ENCODE assay signal across 8 mouse cellular contexts in the genomic region with DNA sequence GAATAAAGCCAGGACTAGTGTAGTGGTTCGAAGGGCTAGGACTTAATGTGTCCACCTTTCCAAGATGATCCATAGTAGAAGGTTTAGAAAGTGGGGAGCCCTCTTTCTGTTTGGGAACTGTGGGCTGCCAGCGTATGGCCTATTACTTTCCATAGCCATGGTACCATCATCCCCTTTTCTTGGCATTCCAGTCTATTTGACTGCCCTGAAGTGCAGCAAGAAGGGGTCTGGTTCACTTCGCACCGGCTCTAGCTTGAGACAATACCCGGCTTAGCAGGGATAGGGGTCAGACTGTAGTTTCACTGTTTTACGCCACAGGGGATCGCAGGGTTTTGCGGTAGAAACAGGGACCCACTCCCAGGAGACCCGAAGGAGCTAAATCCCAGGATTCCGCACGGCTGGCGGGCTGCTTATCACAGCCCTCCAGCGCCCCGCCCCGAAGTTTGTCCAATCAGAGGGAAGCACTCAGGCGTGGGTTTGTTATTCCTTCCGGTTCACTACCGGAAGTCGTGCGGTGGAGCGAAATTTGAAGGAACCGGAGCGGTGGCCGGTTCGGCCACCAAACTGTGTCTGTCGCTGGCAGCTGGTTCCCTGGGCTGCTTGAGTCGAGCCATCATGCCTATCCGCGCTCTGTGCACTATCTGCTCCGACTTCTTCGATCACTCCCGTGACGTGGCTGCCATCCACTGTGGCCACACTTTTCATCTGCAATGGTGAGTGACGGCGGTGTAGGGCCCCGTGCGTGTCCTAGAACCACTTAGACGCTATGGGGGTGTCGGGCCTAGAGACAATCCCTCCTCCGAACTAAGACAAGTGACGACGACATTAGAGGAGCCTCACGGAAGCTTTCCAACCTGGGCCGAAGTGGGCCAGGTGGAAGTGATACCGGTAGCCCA. TPM values are rescaled to one million over a fixed set of nuclear protein-coding genes. Genes with fewer than 3 reads are reported as not detected.
DNase-seq lines count a peak whose midpoint lies in the region; ATAC-seq and TF ChIP-seq lines count a peak whose summit lies in the region.

No protein-coding gene starts in this region.

- TF ChIP-seq EP300 in heart, adult 2 months (IDR thresholded peaks at IDR 0.05; ENCODE audit: insufficient read depth, low read depth, low read length) = 0 out of 2 replicates have a peak, but pooled peaks have one; percentile 13

- no peak for TF ChIP-seq CTCF in heart, adult 2 months (IDR thresholded peaks at IDR 0.05)
- no peak for TF ChIP-seq CTCF in kidney, adult 2 months (conservative IDR thresholded peaks at IDR 0.05; ENCODE audit: insufficient read depth, insufficient read length, low read depth, low read length)
- no peak for TF ChIP-seq CTCF in small intestine, adult 2 months (IDR thresholded peaks at IDR 0.05; ENCODE audit: extremely low read depth, insufficient read length, insufficient replicate concordance, low read depth, low read length)

- 0 out of 2 replicates have a peak, but pooled peaks cover under 1% of the 10 kb centered on the region for H3K36me3 ChIP-seq in embryonic facial prominence, embryonic 13.5 days
- H3K36me3 ChIP-seq in heart, adult 2 months (ENCODE audit: control insufficient read depth, insufficient read depth, low read length) = no peaks in the 10 kb centered on the region
- H3K36me3 ChIP-seq in kidney, adult 2 months (ENCODE audit: control insufficient read depth, insufficient read depth, low read length) = no peaks in the 10 kb centered on the region
- no peaks in the 10 kb centered on the region for H3K36me3 ChIP-seq in limb, embryonic 11.5 days (ENCODE audit: control insufficient read depth, insufficient read depth, low read length)
- H3K36me3 ChIP-seq in midbrain, embryonic 13.5 days = no peaks in the 10 kb centered on the region
- H3K36me3 ChIP-seq in small intestine, adult 2 months (ENCODE audit: control insufficient read depth, insufficient read depth, low read length) = no peaks in the 10 kb centered on the region

- TF ChIP-seq POLR2A in heart, adult 2 months (IDR thresholded peaks at IDR 0.05; ENCODE audit: insufficient read depth, low read depth, low read length) = peak; percentile 92
- peak; percentile 26 for TF ChIP-seq POLR2A in kidney, adult 2 months (IDR thresholded peaks at IDR 0.05; ENCODE audit: low read depth, low read length)
- peak; percentile 56; the same call in 1 of the 2 replicates for TF ChIP-seq POLR2A in small intestine, adult 2 months (IDR thresholded peaks at IDR 0.05; ENCODE audit: low read depth, low read length)

- peak overlapping the region; percentile 79 for H3K9ac ChIP-seq in embryonic facial prominence, embryonic 13.5 days
- H3K9ac ChIP-seq in heart, adult 2 months (ENCODE audit: low read depth, low read length) = peak overlapping the region; percentile 89
- H3K9ac ChIP-seq in limb, embryonic 11.5 days (ENCODE audit: low read length) = peak overlapping the region; percentile 66
- H3K9ac ChIP-seq in midbrain, embryonic 13.5 days (replicated peaks) = peak overlapping the region; percentile 73

- peak overlapping the region; percentile 78 for H3K27ac ChIP-seq in embryonic facial prominence, embryonic 13.5 days
- peak overlapping the region; percentile 92 for H3K27ac ChIP-seq in heart, adult 2 months
- peak overlapping the region; percentile 48; the same call in 1 of the 2 replicates for H3K27ac ChIP-seq in kidney, adult 2 months (ENCODE audit: insufficient read depth, low read depth, low read length)
- H3K27ac ChIP-seq in limb, embryonic 11.5 days (replicated peaks; ENCODE audit: low read depth, low read length) = 0 out of 2 replicates have a peak overlapping the region, but pooled peaks have one; percentile 30
- H3K27ac ChIP-seq in midbrain, embryonic 13.5 days = peak overlapping the region; percentile 85
- no peak overlapping the region for H3K27ac ChIP-seq in small intestine, adult 2 months (ENCODE audit: insufficient read depth, low read depth, low read length)

- peak overlapping the region; percentile 84 for H3K4me2 ChIP-seq in embryonic facial prominence, embryonic 13.5 days
- H3K4me2 ChIP-seq in limb, embryonic 11.5 days (ENCODE audit: low read depth, severe bottlenecking) = peak overlapping the region; percentile 72
- H3K4me2 ChIP-seq in midbrain, embryonic 13.5 days (replicated peaks) = peak overlapping the region; percentile 86

- peak overlapping the region; percentile 58 for H3K4me3 ChIP-seq in embryonic facial prominence, embryonic 13.5 days
- peak overlapping the region; percentile 62 for H3K4me3 ChIP-seq in heart, adult 2 months
- H3K4me3 ChIP-seq in kidney, adult 2 months (ENCODE audit: insufficient read depth, low read depth, low read length) = peak overlapping the region; percentile 76
- peak overlapping the region; percentile 77 for H3K4me3 ChIP-seq in limb, embryonic 11.5 days (ENCODE audit: low read depth, low read length)
- H3K4me3 ChIP-seq in midbrain, embryonic 13.5 days (replicated peaks) = peak overlapping the region; percentile 64
- peak overlapping the region; percentile 75 for H3K4me3 ChIP-seq in small intestine, adult 2 months (ENCODE audit: low read depth, low read length)

- H3K4me1 ChIP-seq in embryonic facial prominence, embryonic 13.5 days = peaks cover 15% of the 10 kb centered on the region
- peaks cover 2% of the 10 kb centered on the region; the same call in 1 of the 2 replicates for H3K4me1 ChIP-seq in heart, adult 2 months (ENCODE audit: control insufficient read depth, insufficient read depth, low read length)
- H3K4me1 ChIP-seq in kidney, adult 2 months (ENCODE audit: control insufficient read depth, insufficient read depth, low read length) = no peaks in the 10 kb centered on the region
- peaks cover 2% of the 10 kb centered on the region; the same call in 1 of the 2 replicates for H3K4me1 ChIP-seq in limb, embryonic 11.5 days (ENCODE audit: control insufficient read depth, insufficient read depth, low read length)
- H3K4me1 ChIP-seq in midbrain, embryonic 13.5 days (replicated peaks) = peaks cover 16% of the 10 kb centered on the region
- H3K4me1 ChIP-seq in small intestine, adult 2 months (ENCODE audit: control insufficient read depth, insufficient read depth, insufficient read length, low read length) = no peaks in the 10 kb centered on the region; the same call in 1 of the 2 replicates

- no peaks in the 10 kb centered on the region for H3K79me2 ChIP-seq in heart, adult 2 months (replicated peaks; ENCODE audit: control insufficient read depth, insufficient read depth, low read length)

- WGBS in embryonic facial prominence, embryonic 13.5 days = 14% methylated on average over 45 of the region's 45 CpGs
- WGBS in heart, adult 2 months = 14% methylated on average over 45 of the region's 45 CpGs
- WGBS in kidney, adult 2 months = 10% methylated on average over 45 of the region's 45 CpGs
- WGBS in limb, embryonic 11.5 days = 17% methylated on average over 45 of the region's 45 CpGs
- WGBS in midbrain, embryonic 13.5 days = 14% methylated on average over 45 of the region's 45 CpGs
- WGBS in small intestine, adult 2 months = 21% methylated on average over 45 of the region's 45 CpGs

- H3K9me3 ChIP-seq in embryonic facial prominence, embryonic 13.5 days = no peaks in the 10 kb centered on the region
- no peaks in the 10 kb centered on the region for H3K9me3 ChIP-seq in limb, embryonic 11.5 days (ENCODE audit: control insufficient read depth, low read length)
- H3K9me3 ChIP-seq in midbrain, embryonic 13.5 days = no peaks in the 10 kb centered on the region

- no peaks in the 10 kb centered on the region for H3K27me3 ChIP-seq in embryonic facial prominence, embryonic 13.5 days
- H3K27me3 ChIP-seq in heart, adult 2 months (ENCODE audit: control insufficient read depth, insufficient read depth, low read length) = no peaks in the 10 kb centered on the region
- no peaks in the 10 kb centered on the region for H3K27me3 ChIP-seq in kidney, adult 2 months (replicated peaks; ENCODE audit: control insufficient read depth, insufficient read depth, low read length)
- H3K27me3 ChIP-seq in limb, embryonic 11.5 days (ENCODE audit: control insufficient read depth, insufficient read depth, low read length) = no peaks in the 10 kb centered on the region
- H3K27me3 ChIP-seq in midbrain, embryonic 13.5 days = no peaks in the 10 kb centered on the region
- no peaks in the 10 kb centered on the region for H3K27me3 ChIP-seq in small intestine, adult 2 months (ENCODE audit: control insufficient read depth, insufficient read depth, low read length)

- intact Hi-C loops in heart, adult 2 months (cut with DNase I) = no loop called here

- ATAC-seq in embryonic facial prominence, embryonic 13.5 days (ENCODE audit: insufficient number of reproducible peaks, insufficient read depth, low FRiP score, low TSS enrichment, low read depth) = peak; percentile 89
- peak; percentile 78; the same call in 1 of the 2 replicates for ATAC-seq in limb, embryonic 11.5 days (ENCODE audit: insufficient number of reproducible peaks, low FRiP score, low TSS enrichment, low read depth)
- ATAC-seq in midbrain, embryonic 13.5 days = peak; percentile 97

- DNase-seq in 3T3-L1 (ENCODE audit: low read depth, low spot score) = peak; percentile 95
- peak; percentile 82 to 87 for DNase-seq in adrenal gland, postnatal 4 days (ENCODE audit: low spot score in 2 of 2)
- DNase-seq in heart, adult 2 months = peak; percentile 92 to 93
- DNase-seq in kidney, adult 2 months = peak; percentile 96
- DNase-seq in limb, embryonic 11.5 days (ENCODE audit: low spot score) = peak; percentile 91

RNA-seq across cellular contexts. Expression of a gene that starts 0.8 kb away (rescaled TPM):
- total RNA-seq in adrenal gland, postnatal 4 days (2021) = 10 to 100 TPM; 14.4 to 16.3 TPM
- 23.8 and 29.0 TPM in 2 replicates for polyA plus RNA-seq in embryonic facial prominence, embryonic 13.5 days (2015; fragmentation: Nextera tagmentation; extraction: Ambion mirVana)
- total RNA-seq in heart, adult 2 months (2021) = 1 to 10 TPM in 1 of 2 experiments, under 1 TPM in 1; 0.70 to 1.2 TPM
- polyA plus RNA-seq in heart, adult 2 months (2012; rRNA removed) = 0.20 and 0.37 TPM in 2 replicates
- polyA plus RNA-seq in kidney, adult 2 months (2012; rRNA removed) = 0.26 and 0.28 TPM in 2 replicates
- polyA plus RNA-seq in limb, embryonic 11.5 days (2014; fragmentation: Nextera tagmentation; extraction: Ambion mirVana) = 40.4 and 41.4 TPM in 2 replicates
- polyA plus RNA-seq in midbrain, embryonic 13.5 days (2015; fragmentation: Nextera tagmentation; extraction: Ambion mirVana) = 15.0 and 15.1 TPM in 2 replicates
- 0.74 and 1.5 TPM in 2 replicates for polyA plus RNA-seq in small intestine, adult 2 months (2012; rRNA removed)

RNA-seq across cellular contexts. Expression of a gene that starts 15.2 kb away (rescaled TPM):
- total RNA-seq in adrenal gland, postnatal 4 days (2021) = 1 to 10 TPM; 3.5 to 4.0 TPM
- 9.1 and 9.7 TPM in 2 replicates for polyA plus RNA-seq in embryonic facial prominence, embryonic 13.5 days (2015; fragmentation: Nextera tagmentation; extraction: Ambion mirVana)
- total RNA-seq in heart, adult 2 months (2021) = not detected
- 0.02 and 0.06 TPM in 2 replicates for polyA plus RNA-seq in heart, adult 2 months (2012; rRNA removed)
- not detected in 2 replicates for polyA plus RNA-seq in kidney, adult 2 months (2012; rRNA removed)
- polyA plus RNA-seq in limb, embryonic 11.5 days (2014; fragmentation: Nextera tagmentation; extraction: Ambion mirVana) = 4.4 and 4.6 TPM in 2 replicates
- 18.9 and 19.9 TPM in 2 replicates for polyA plus RNA-seq in midbrain, embryonic 13.5 days (2015; fragmentation: Nextera tagmentation; extraction: Ambion mirVana)
- 0.35 TPM in 1 of 2 replicates, not detected in the other for polyA plus RNA-seq in small intestine, adult 2 months (2012; rRNA removed)

RNA-seq across cellular contexts. Expression of a gene that starts 22.4 kb away (rescaled TPM):
- total RNA-seq in adrenal gland, postnatal 4 days (2021) = not detected
- polyA plus RNA-seq in embryonic facial prominence, embryonic 13.5 days (2015; fragmentation: Nextera tagmentation; extraction: Ambion mirVana) = not detected in 2 replicates
- not detected for total RNA-seq in heart, adult 2 months (2021)
- 0.09 and 0.14 TPM in 2 replicates for polyA plus RNA-seq in heart, adult 2 months (2012; rRNA removed)
- polyA plus RNA-seq in kidney, adult 2 months (2012; rRNA removed) = 0.05 and 0.11 TPM in 2 replicates
- polyA plus RNA-seq in limb, embryonic 11.5 days (2014; fragmentation: Nextera tagmentation; extraction: Ambion mirVana) = not detected in 2 replicates
- not detected in 2 replicates for polyA plus RNA-seq in midbrain, embryonic 13.5 days (2015; fragmentation: Nextera tagmentation; extraction: Ambion mirVana)
- not detected in 2 replicates for polyA plus RNA-seq in small intestine, adult 2 months (2012; rRNA removed)

RNA-seq across cellular contexts. Expression of a gene that starts 24.6 kb away (rescaled TPM):
- total RNA-seq in adrenal gland, postnatal 4 days (2021) = 10 to 100 TPM; 21.8 to 32.0 TPM
- 25.7 and 28.1 TPM in 2 replicates for polyA plus RNA-seq in embryonic facial prominence, embryonic 13.5 days (2015; fragmentation: Nextera tagmentation; extraction: Ambion mirVana)
- 10 to 100 TPM; 13.4 to 15.7 TPM for total RNA-seq in heart, adult 2 months (2021)
- 53.2 and 59.0 TPM in 2 replicates for polyA plus RNA-seq in heart, adult 2 months (2012; rRNA removed)
- 42.4 and 43.0 TPM in 2 replicates for polyA plus RNA-seq in kidney, adult 2 months (2012; rRNA removed)
- 20.1 and 23.4 TPM in 2 replicates for polyA plus RNA-seq in limb, embryonic 11.5 days (2014; fragmentation: Nextera tagmentation; extraction: Ambion mirVana)
- polyA plus RNA-seq in midbrain, embryonic 13.5 days (2015; fragmentation: Nextera tagmentation; extraction: Ambion mirVana) = 3.5 and 4.7 TPM in 2 replicates
- 67.0 and 131 TPM in 2 replicates for polyA plus RNA-seq in small intestine, adult 2 months (2012; rRNA removed)

RNA-seq across cellular contexts. Expression of a gene that starts 32.1 kb away (rescaled TPM):
- 1 to 10 TPM; 1.1 to 1.4 TPM for total RNA-seq in adrenal gland, postnatal 4 days (2021)
- polyA plus RNA-seq in embryonic facial prominence, embryonic 13.5 days (2015; fragmentation: Nextera tagmentation; extraction: Ambion mirVana) = 7.2 and 9.9 TPM in 2 replicates
- total RNA-seq in heart, adult 2 months (2021) = not detected
- 0.32 and 1.2 TPM in 2 replicates for polyA plus RNA-seq in heart, adult 2 months (2012; rRNA removed)
- 0.11 and 0.14 TPM in 2 replicates for polyA plus RNA-seq in kidney, adult 2 months (2012; rRNA removed)
- polyA plus RNA-seq in limb, embryonic 11.5 days (2014; fragmentation: Nextera tagmentation; extraction: Ambion mirVana) = 7.3 and 7.9 TPM in 2 replicates
- 0.66 and 1.3 TPM in 2 replicates for polyA plus RNA-seq in midbrain, embryonic 13.5 days (2015; fragmentation: Nextera tagmentation; extraction: Ambion mirVana)
- polyA plus RNA-seq in small intestine, adult 2 months (2012; rRNA removed) = not detected in 2 replicates

Comparison
In these comparisons a context has a peak if more than half of its experiments do, and no peak if none do; other contexts are left out.
1. POLR2A ChIP-seq: peak in every context shown above with its lines; median percentile 92 in heart, adult 2 months; 56 in small intestine, adult 2 months; 26 in kidney, adult 2 months.